Mouse (Mus musculus): ENCODE data around the gene Myo1g.

The Myo1g gene

DNA sequence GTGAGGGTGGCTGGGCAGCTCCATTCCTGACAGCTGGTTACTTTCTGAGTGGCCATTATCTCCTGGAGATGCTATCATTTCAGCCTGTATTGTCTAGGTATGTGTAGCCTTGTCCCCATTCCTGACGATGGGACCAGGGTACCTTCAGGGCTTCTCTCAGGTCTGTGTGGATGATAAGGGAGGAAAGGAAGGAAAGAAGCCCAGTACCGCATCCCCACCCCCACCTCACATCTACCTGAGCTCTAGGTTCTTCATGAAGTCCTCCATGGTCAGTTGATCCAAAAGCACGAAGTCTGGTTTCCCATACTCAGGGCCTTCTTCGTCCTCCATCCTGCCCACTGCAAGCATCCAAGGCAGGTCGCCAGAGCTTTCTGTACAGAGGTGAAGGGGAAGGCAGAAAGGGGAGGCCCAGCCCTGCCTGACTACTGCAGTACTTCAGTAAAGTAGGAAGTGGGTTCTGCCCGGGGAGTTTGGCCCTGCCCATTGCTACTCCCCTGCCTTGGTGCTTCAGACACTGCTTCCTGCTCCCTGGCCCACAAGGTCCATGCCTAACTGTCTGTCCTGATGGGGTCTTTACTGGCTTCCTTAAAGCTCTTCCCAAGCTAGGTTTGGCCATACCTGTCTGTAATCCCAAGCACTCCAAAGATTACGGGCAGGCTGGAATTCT lies at the start of gene Myo1g:
TSS of gene Myo1g (minus strand) at position 459 of the 667 bp plus-strand sequence.
- DNase-seq (ENCODE audit: low spot score): no peak

DNA sequence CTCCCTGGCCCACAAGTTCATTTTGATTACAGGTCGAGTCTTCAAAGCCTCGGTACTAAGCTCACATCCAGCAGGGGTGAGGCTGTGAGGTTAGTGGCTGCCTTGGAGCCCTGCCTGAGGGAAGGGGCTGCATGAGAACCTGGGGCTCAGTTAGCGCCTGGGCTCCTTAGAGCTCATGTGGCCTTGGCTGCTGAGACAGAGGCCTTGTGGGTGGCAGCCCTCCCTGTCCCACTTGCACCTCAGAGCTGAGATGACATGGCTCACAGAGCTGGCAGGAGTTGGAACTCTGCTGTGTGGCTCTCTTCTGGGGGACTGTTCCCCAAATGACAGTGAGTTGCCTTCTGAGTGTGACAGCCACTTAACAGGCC lies 48.6 kb upstream of the Myo1g start:
- no peak for DNase-seq (ENCODE audit: low spot score)

DNA sequence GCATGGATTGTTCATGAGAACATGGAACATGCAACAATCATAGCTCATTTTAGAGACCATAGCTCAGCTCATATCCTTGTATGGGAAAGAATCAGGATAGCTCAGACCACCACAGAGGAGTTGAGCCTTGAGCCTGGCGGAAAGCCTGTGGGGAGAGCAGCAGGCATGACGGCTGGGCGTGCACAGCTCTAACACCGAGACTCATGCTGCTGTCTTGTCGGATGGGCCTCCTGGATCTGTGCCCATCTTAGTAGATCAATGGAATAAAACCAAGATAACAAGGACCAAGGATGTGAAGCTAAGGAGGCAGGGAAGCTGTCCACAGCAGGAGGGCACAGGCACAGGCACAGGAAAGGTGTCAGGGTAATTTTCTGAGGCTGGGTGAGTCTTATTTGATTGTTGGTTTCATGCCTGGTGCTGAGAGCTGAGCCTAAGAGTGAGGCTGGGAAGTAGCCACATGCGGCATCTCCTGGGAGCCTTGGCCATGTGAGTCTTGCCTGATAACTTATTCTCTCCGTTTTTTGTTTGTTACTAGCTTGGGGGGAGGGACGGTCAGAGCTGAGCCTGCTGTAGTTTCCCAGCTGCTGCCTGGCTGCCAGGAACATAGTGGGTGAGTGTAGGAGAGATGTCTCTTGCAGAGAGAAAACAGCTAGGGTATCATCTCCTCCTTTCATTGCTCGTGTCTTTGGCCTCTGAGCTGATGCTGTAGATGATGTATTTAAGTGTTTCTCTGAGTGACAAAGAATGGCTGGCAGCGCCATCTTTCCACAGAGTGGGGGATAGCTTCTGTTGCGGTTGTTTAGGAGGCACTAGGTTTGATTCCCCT lies 48.0 kb upstream of the Myo1g start:
- no peak for DNase-seq (ENCODE audit: low spot score)

- DNase-seq (ENCODE audit: low spot score): no peak
These were observed 47.2 kb upstream of the Myo1g start for GRCm38 (mm10) chr11:6567951-6568350.

- no peak for DNase-seq (ENCODE audit: low spot score)
These were observed 45.7 kb upstream of the Myo1g start for GRCm38 (mm10) chr11:6566496-6566895.

GRCm38 (mm10) chr11:6563201-6563600 lies 42.4 kb upstream of the Myo1g start:
- no peak for DNase-seq (ENCODE audit: low spot score)

DNA sequence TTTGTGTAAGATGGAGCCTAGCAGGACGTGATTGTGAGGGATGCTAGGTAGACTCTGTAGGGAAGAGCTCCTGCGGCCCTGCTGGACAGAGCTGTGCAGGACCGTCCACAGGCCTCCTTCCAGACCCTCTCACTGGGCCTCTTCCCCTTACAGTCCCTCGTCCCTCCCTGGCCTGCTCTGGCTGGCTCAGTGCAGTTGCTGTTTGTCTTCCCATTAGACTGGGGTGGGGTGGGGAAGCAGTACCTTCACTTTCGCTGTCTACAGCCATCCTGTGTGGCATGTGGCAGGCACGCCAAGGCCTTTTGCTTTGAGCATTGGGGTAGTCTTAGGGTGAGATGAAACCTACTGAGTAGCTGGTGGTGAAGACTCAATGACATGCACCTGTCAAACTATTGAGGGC lies 41.6 kb upstream of the Myo1g start:
- DNase-seq (ENCODE audit: low spot score): no peak

GRCm38 (mm10) chr11:6561474-6561873 lies 40.7 kb upstream of the Myo1g start:
- DNase-seq (ENCODE audit: low spot score): no peak

DNA sequence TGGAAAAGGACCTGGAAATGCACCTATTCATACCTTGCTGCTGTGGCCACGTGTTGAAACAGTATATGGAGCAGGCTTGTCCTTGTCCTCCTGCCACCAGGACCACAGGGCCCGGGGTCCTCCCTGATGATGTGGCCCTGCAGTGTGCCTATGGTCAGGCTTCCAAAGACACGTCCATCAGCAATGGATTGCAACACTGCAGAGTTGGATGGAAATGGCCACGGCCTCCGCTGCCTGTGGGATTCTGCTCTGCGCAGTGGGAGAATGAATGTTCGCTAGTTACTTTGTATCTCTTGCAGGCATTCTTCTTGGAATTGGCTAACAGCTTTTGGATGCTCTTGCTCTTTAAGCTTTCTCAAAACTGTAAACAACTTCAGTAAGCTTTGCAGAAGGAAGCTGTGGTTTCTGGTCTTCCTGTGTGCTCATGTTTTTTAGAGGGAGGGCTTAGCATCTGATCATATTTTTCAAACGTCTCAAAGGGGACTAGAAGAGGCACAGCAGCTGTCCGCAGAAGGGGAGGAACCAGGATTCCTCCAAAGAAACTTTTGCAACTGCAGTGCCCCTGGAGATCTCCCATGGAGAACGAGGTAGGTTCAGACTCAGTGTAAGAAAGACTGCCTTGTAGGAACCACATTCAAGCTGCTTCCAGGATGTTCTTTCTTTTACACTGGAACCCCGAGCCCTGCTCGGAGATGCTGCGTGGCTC lies 40.0 kb upstream of the Myo1g start:
- peak; percentile 57 for DNase-seq (ENCODE audit: low spot score)

- DNase-seq (ENCODE audit: low spot score): no peak
These were observed 39.2 kb upstream of the Myo1g start for GRCm38 (mm10) chr11:6559996-6560395.

DNA sequence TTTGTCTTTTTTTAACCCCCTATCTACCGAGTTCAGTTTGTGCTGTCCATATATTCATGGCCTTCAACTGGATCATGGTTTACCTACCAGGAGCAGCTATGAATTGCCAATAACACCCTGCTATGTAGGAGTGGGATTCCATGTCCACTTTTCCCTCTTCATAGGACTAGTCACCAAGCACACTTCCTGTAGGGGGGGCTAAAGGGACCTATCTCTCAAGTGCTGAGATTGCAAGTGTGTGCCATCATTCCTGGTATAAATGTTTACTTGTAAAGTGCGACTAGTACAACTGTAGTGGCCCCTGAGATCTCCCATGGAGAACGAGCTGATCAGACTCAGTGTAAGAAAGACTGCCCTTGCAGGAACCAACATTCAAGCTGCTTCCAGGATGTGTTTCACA lies 37.5 kb upstream of the Myo1g start:
- no peak for DNase-seq (ENCODE audit: low spot score)

GRCm38 (mm10) chr11:6550201-6550600 lies 29.4 kb upstream of the Myo1g start:
- DNase-seq (ENCODE audit: low spot score): no peak

DNA sequence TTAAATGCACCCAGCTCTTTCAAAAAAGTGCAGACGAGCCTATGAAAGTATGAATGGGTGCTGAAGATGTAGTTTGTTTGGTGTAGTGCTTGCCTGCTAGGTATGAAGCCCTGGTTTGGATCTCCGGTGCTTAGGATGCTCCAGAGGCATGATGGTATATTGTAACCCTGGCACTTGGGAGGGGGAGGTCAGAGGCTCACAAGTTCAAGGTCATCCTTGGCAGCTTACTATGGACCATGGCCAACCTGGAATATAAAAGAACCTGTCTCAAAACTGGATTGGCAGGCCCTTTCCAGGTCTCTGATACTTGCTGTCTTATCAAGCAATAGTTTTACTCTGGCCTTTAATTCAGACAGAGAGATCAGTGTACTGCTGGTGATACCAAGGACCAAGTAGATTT lies 29.0 kb upstream of the Myo1g start:
- no peak for DNase-seq (ENCODE audit: low spot score)

DNA sequence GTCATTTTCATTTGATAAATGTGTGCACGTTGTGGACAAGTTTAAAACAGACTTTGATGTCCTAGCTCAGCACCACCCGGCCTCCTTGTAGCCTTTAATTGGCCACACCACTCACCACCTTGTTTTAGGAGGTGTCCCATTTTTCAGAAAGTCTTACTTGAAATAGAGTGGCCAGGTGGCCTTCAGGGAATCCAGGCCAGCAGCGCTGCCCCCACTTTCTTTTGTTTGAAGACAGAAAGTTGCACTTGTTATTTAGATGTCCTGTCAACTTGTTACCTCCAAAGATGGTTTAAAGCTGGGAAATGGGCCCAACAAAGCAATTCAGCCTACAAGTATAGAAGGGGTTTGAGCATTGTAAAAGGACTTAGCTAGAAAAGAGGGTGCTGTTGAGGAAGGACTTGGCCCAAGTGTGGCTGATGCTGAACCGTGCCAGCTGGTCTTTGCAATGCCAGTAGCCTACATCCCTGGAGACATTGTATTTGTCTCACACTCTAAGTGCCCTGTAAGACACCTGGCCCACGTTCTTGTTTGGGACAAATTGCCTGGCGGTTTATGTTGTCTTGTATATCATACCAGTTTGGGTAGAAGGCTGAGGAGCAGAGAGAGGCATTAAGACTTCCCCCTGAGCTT lies 27.0 kb upstream of the Myo1g start:
- no peak for DNase-seq (ENCODE audit: low spot score)

DNA sequence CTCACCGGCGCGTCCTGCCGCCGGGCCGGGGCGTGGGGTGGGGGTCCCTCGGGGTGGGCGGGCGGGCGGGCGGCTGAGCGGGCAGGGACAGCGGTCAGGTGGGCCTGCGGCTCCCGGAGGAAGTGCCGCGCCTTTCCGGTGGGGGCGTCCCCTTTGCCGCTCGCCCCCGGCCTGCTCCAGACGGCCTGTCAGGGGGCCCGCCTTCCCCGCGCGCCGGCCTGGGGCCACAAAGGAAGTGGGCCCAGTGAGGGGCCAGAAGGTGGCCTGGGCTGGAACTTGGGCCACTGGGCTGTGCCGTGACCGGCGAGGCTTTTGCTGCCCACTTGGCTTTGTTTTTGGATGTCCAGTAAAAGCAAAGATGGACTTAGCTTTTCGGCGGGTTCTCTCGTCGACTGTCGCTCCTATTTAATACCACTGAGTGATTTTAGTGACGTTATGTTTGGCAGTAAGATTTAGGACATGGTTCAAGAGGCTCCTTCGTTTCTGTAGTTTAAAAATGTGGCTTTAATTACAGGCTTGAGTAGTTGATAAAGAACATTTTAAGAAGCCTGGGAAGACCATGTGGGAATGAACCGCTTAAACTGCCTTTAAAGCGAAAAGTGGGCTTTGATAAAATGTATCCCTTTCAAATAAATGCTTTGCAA lies 26.4 kb upstream of the Myo1g start:
- DNase-seq (ENCODE audit: low spot score): peak; percentile 80

DNA sequence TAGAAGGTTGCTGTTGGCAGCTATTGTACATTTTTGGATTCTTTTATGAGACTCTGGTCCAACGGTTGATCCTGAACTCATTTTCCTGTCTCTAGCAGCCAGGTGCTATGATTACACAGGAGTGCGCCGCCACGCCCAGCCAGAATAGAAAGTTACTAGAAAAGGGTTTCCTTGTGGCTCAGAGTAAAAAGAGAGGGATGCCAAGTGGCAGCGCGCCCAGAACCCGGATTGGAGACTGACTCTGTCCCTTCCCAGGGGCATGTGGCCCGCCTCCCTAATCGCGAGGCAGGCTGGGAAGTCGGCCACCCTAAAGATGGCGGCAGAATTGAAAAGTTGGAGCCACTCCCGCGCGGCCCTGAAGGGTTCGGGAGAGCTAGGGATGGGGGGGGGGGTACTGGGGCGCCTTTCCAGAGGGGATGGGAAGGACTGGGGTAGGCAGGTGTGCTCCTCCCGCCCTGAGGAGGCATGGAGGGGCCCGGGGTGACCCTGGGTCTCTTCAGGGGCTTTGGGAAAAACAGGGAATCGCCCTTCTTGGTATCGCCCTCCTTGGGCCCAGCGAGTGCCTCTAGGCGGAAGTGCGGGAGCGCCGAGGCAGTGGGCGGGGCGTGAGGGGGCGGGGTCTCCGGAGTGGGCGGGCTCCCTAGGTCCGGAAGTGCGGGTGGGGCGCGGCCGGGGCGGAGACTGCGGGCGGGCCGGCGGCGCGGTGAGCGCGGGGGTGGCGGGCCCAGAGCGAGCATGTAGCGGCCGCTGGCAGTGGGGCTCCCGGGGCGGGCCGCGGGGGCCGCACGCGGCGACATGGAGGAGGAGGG lies 25.6 kb upstream of the Myo1g start, which contains the start of gene Ccm2:
TSS of gene Ccm2 (plus strand) at position 683 of the 809 bp plus-strand sequence.
- peak; percentile 94 for DNase-seq (ENCODE audit: low spot score)

DNA sequence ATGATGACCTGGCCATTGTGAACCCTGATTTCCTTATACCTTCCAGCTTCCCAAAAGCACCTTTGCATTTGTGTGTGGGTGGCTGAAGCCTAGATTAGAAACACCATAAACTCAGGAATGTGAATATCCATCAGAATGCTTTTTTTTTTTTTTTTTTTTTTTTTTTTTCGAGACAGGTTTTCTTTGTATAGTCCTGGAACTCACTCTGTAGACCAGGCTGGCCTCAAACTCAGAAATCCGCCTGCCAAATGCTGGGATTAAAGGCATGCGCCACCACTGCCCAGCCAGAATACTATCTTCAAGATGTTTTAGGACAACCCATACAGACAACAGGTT lies 25.1 kb upstream of the Myo1g start:
- no peak for DNase-seq (ENCODE audit: low spot score)

- no peak for DNase-seq (ENCODE audit: low spot score)
These were observed 24.6 kb upstream of the Myo1g start for GRCm38 (mm10) chr11:6545186-6545856.

DNA sequence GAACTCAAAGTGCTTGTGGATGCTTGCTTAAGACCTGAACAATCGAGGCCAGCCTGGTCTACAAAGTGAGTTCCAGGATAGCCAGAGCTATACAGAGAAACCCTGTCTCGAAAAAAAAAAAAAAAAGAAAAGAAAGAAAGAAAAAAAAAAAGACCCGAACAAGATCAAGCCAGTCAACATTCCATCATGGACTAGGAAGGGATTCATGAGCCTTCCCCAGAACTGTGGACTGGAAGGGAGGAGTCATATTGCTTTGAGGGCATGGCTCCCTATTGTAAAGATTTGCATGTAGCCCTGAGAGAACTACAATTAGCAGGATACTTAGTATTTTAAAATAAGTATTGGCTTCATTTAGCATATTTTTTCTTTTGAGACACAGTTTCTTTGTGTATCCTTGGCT lies 23.9 kb upstream of the Myo1g start:
- DNase-seq (ENCODE audit: low spot score): no peak

DNA sequence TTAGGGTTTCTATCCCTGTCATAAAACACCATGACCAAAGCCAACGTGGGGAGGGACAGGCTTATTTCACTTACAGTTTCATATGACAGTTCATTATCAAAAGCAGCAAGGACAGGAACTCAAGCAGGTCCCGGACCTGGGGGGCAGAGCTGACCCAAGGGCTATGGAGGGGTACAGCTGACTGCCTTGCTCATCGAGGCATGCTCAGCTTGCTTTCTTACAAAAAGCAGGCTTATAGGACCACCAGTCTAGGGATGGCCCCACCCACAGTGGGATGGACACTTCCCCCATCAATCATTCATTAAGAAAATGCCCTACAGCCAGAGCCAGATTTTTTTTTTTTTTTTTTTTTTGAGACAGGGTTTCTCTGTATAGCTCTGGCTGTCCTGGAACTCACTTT lies 10.0 kb upstream of the Myo1g start:
- DNase-seq (ENCODE audit: low spot score): no peak

- DNase-seq (ENCODE audit: low spot score): no peak
These were observed 9.2 kb upstream of the Myo1g start for GRCm38 (mm10) chr11:6529961-6530360.
